Mouse (Mus musculus): ENCODE data around the gene Vwa7.

GRCm38 (mm10) chr17:35001452-35002152 lies 14.8 kb upstream of the Vwa7 start:
- no peak for TF ChIP-seq CTCF (conservative IDR thresholded peaks at IDR 0.05; ENCODE audit: low read length)
- no peak for TF ChIP-seq POU5F1 (IDR thresholded peaks at IDR 0.05; ENCODE audit: borderline replicate concordance, low read length)

Measured in E14TG2a.4 (cell line).